Mouse (Mus musculus) intestine, embryonic 14.5 days (tissue): Measurements from ENCODE around the gene Cnksr3. TPM values are rescaled to one million over a fixed set of nuclear protein-coding genes. Genes with fewer than 3 reads are reported as not detected.
A peak's percentile ranks its signal among the peaks of the same experiment; 100 is the strongest.

ENCODE experiments used
- ATAC-seq: fragments of 200-750 bp; cut with Nextera tagmentation; replicated peaks from 2 replicates; pipeline ENCODE4 v1.8.0; 2017; ENCODE audit warnings: low read depth, moderate number of reproducible peaks, moderate TSS enrichment, moderate library complexity; ENCODE audit not compliant: low FRiP score, low TSS enrichment
- DNase-seq: peaks from one replicate; pipeline ENCODE4 v3.0.0-alpha.2; 2018; ENCODE audit warnings: low spot score
- H3K27ac ChIP-seq: fragments of 300-500 bp; sonication (generic); 2 replicates; pipeline ENCODE4 v1.5.1; 2014; ENCODE audit warnings: low read depth, mild to moderate bottlenecking, control low read depth
- H3K27me3 ChIP-seq: fragments of 300-500 bp; sonication (generic); replicated peaks from 2 replicates; pipeline ENCODE4 v1.6.1; 2014; ENCODE audit warnings: low read length, control low read depth; ENCODE audit not compliant: control insufficient read depth, insufficient read depth
- H3K36me3 ChIP-seq: fragments of 300-500 bp; sonication (generic); 2 replicates; pipeline ENCODE4 v1.6.1; 2014; ENCODE audit warnings: low read length, control low read depth; ENCODE audit not compliant: control insufficient read depth, insufficient read depth
- H3K4me1 ChIP-seq: fragments of 300-500 bp; sonication (generic); replicated peaks from 2 replicates; pipeline ENCODE4 v1.6.1; 2014; ENCODE audit warnings: low read length, control low read depth, mixed read lengths; ENCODE audit not compliant: control insufficient read depth, insufficient read depth
- H3K4me2 ChIP-seq: fragments of 300-500 bp; sonication (generic); 2 replicates; pipeline ENCODE4 v1.6.1; 2014; ENCODE audit warnings: low read length
- H3K4me3 ChIP-seq: fragments of 300-500 bp; sonication (generic); 2 replicates; pipeline ENCODE4 v1.5.1; 2014; ENCODE audit warnings: low read depth, low read length, control low read depth, mixed read lengths
- H3K9ac ChIP-seq: fragments of 300-500 bp; sonication (generic); 2 replicates; pipeline ENCODE4 v1.6.1; 2014; ENCODE audit warnings: mild to moderate bottlenecking, low read length
- H3K9me3 ChIP-seq: fragments of 300-500 bp; sonication (generic); 2 replicates; pipeline ENCODE4 v1.6.1; 2016; ENCODE audit warnings: low read length, control low read depth; ENCODE audit not compliant: control insufficient read depth
- WGBS: fragments of 180-500 bp; shearing (Covaris S2); extraction: QIAGEN DNeasy Blood & Tissue Kit; methylation state at CpG from one replicate; pipeline ENCODE4 v1.1.7; 2014; 5-methylcytosine and 5-hydroxymethylcytosine counted together
- polyA plus RNA-seq: library from polyadenylated mRNA; unstranded; fragments of >200 nt; fragmentation: Nextera tagmentation; extraction: Ambion mirVana; gene quantifications from 2 replicates; pipeline ENCODE4 v1.2.1, GENCODE M21; 2014

Gene Cnksr3
- polyA plus RNA-seq, 1 experiment from 2014 or later, result 14.2 TPM

DNA sequence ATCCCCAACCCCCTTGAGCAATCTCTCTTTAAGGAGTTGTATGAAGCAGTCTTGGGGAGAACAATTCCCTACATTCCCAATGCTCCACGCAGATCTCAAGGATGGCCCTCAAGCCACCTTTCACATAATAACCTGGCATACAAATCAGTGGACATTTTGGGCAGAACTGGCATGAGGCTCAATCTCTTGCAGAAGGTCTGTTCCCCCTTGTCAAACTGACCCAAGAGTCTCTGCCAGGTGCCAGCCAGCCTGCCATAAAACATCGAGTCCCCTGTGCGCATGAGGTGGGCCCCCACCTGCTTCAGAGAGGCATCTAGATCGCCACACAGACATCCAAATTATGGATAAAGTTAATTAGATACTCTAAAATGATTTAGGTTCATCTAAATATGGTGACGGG lies 25.0 kb downstream of the Cnksr3 start:
- peaks cover 32% of the 10 kb centered on the region for H3K4me1 ChIP-seq
- H3K36me3 ChIP-seq, result no peaks in the 10 kb centered on the region
- H3K27me3 ChIP-seq, result no peaks in the 10 kb centered on the region
- ATAC-seq (no peak), DNase-seq (no peak)
- no peak overlapping the region for H3K4me2 ChIP-seq
- no peaks in the 10 kb centered on the region for H3K9me3 ChIP-seq
- H3K4me3 ChIP-seq, result no peak overlapping the region
- no peak overlapping the region for H3K27ac ChIP-seq
- 86% methylated on average over 5 of the region's 5 CpGs for WGBS
- H3K9ac ChIP-seq, result no peak overlapping the region

DNA sequence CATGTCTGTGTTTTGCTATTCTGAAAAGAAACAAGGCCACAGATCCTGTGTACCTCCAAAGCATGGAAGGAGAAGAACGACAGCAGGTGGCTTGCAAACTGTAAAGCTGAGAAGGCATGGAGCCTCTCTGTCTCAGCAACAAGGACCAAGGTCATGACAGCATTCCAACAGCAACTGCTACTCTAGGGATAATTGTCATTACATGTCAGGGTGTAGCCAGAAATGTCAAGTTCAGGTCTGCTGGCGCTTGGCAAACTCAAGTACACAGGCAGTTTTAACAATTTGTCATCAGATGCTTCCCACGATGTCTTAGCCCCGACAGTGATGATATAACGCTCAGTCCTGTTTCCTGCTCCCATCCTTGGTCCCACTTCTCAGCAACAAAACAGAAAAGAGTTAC lies 26.0 kb downstream of the Cnksr3 start:
- Histone ChIP-seq H3K4me3 (no peak overlapping the region), H3K9ac (no peak overlapping the region), H3K9me3 (no peaks in the 10 kb centered on the region), H3K4me2 (no peak overlapping the region), H3K36me3 (no peaks in the 10 kb centered on the region), H3K27me3 (no peaks in the 10 kb centered on the region), H3K4me1 (peaks cover 36% of the 10 kb centered on the region), H3K27ac (no peak overlapping the region)
- no peak for DNase-seq
- no peak for ATAC-seq
- WGBS, result 79% methylated on average over 5 of the region's 5 CpGs

DNA sequence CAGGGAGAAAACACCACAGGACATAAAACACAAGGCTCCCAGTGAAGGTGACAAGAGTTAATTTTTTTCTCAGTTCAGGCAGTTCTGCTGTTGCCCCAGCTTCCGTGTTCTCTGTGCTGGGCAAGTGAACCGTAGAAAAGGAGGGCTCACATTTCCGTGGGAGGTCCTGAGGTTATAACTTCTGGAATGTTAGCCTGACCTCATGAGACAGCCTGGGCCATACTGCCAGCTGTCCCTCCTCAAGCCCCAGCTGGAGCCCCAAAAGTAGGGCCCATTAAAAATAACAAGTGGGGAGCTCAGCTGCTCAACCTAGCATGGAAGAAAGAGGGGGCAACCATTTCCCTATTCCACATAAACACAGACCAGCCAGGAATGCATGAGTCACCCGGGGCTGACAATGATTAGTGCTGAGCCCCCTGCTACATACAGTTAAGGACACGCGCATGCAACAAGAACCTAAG lies 28.8 kb downstream of the Cnksr3 start:
- H3K27ac ChIP-seq, result peak overlapping the region; percentile 69
- no peaks in the 10 kb centered on the region for H3K9me3 ChIP-seq
- H3K36me3 ChIP-seq, result no peaks in the 10 kb centered on the region
- H3K27me3 ChIP-seq, result no peaks in the 10 kb centered on the region
- no peak overlapping the region for H3K9ac ChIP-seq
- peak overlapping the region; percentile 24 for H3K4me2 ChIP-seq
- ATAC-seq, result peak; percentile 73
- 13% methylated on average over 6 of the region's 6 CpGs for WGBS
- H3K4me3 ChIP-seq, result no peak overlapping the region
- peak; percentile 64 for DNase-seq
- peaks cover 37% of the 10 kb centered on the region for H3K4me1 ChIP-seq

DNA sequence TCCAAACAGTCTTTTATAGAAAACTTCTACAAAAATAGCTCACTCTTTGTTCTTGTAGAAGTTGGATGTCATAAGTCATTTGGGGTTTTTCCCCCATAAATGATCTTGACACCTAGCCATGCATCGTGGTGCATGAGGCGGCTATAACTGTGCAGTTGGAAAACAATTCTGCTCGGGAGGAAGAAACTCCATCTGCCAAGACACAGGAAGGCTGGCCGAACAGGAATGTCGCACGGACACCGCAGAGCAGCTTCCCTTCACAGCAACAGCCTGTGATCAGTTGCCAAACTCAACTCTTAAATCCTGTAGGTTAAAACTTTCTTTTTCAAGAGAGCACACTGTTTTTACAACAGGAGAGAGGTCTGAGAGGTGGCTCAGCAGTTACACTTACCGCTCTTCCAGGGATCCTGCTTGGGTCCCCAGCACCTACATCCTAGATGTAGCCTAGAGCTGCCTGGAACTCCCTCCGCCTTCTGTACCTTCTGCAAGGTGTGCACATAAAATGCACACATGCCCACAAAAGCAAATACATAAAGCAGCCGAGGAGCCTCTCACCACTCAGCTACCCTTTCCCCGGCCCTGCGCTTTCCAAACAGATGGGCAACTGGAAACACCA lies 29.4 kb downstream of the Cnksr3 start:
- Histone ChIP-seq H3K4me2 (peak overlapping the region; percentile 24), H3K4me1 (peaks cover 34% of the 10 kb centered on the region), H3K9me3 (no peaks in the 10 kb centered on the region), H3K27ac (peak overlapping the region; percentile 69), H3K9ac (no peak overlapping the region), H3K36me3 (no peaks in the 10 kb centered on the region), H3K27me3 (no peaks in the 10 kb centered on the region), H3K4me3 (no peak overlapping the region)
- 37% methylated on average over 12 of the region's 12 CpGs for WGBS
- DNase-seq, result no peak
- ATAC-seq, result 0 out of 2 replicates have a peak, but pooled peaks have one; percentile 6

DNA sequence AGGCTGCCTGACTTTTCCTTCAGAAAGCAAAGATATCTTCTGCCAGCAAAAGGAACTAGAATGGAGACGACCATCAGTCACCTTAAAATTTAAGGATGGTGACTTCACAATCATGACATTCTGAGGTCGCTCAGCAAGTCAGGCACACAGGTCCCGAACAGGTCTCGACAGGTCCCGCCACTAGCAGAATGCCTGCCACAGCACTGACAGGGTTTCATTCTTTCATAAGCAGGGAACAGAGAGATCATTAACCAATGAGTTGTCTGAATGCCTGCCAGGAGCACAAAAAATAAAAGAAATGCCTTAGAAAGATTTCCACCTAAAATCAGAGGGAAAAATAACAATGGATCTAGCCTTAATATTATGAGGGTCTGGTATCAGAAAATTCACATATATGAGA lies 31.7 kb downstream of the Cnksr3 start:
- Histone ChIP-seq H3K9ac (no peak overlapping the region), H3K4me2 (no peak overlapping the region), H3K27me3 (no peaks in the 10 kb centered on the region), H3K36me3 (no peaks in the 10 kb centered on the region), H3K4me1 (peaks cover 31% of the 10 kb centered on the region), H3K4me3 (no peak overlapping the region), H3K9me3 (no peaks in the 10 kb centered on the region), H3K27ac (no peak overlapping the region)
- DNase-seq (no peak), ATAC-seq (no peak)
- WGBS, result 86% methylated on average over 5 of the region's 5 CpGs

DNA sequence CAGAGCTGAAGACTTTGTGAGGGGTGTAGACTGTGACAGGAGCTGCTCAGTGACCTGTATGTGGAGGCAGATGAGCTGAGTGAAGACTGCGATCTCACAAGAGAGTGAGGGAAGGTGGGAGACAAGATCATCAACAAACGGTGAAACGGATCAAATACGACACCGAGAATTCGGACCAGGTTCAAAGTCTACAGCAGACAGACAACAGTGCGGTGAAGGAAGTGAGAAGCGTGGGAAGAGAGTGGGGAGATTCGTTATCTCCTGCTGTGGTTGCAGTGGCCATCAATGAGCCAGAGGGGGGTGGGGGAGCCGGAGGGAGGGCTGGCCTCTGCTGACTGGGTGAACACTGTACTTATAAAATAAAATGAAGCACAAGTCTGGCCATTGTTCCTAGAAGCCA lies 33.5 kb downstream of the Cnksr3 start:
- no peak for ATAC-seq
- Histone ChIP-seq H3K4me1 (peaks cover 31% of the 10 kb centered on the region), H3K4me3 (no peak overlapping the region), H3K36me3 (no peaks in the 10 kb centered on the region), H3K9me3 (no peaks in the 10 kb centered on the region), H3K9ac (no peak overlapping the region), H3K4me2 (no peak overlapping the region), H3K27me3 (no peaks in the 10 kb centered on the region), H3K27ac (no peak overlapping the region)
- WGBS, result 65% methylated on average over 10 of the region's 10 CpGs
- DNase-seq, result no peak

DNA sequence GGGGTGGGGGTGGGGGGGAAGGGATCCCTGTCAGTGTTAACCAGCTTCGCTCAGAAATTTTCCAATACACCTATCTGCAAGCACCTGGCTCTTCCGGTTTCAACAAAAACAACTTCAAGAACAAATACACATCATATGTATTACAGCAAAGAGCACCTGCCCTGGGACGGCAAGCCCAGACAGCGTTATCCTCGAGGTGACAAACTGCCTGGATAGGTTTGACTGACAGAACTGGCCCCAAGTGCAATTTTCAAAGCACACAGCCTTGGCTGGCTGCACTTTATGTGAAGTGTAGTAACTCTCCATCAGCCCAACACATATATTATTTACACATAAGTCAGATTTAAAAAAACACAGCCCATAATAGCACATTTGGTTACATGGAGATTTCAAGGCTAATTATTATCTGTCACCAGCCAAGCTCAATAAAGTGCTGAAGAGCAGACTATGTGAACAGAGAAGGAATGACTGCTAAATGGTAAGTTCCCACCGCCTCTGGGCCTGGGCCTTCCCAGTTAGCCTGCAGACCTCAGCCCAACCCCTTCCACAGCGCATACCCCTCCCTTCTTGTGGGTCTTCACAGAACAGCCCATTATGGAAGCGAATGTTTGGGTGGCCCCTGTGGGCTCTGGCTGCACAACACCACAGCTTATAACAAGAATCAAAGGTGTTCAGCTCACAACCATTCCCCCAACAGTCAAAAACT lies 35.7 kb downstream of the Cnksr3 start:
- Histone ChIP-seq H3K4me1 (peaks cover 13% of the 10 kb centered on the region; the same call in 1 of the 2 replicates), H3K9me3 (no peaks in the 10 kb centered on the region), H3K4me2 (no peak overlapping the region), H3K9ac (no peak overlapping the region), H3K27me3 (no peaks in the 10 kb centered on the region), H3K4me3 (no peak overlapping the region), H3K36me3 (no peaks in the 10 kb centered on the region), H3K27ac (no peak overlapping the region)
- WGBS, result 80% methylated on average over 8 of the region's 8 CpGs
- DNase-seq (no peak), ATAC-seq (no peak)

DNA sequence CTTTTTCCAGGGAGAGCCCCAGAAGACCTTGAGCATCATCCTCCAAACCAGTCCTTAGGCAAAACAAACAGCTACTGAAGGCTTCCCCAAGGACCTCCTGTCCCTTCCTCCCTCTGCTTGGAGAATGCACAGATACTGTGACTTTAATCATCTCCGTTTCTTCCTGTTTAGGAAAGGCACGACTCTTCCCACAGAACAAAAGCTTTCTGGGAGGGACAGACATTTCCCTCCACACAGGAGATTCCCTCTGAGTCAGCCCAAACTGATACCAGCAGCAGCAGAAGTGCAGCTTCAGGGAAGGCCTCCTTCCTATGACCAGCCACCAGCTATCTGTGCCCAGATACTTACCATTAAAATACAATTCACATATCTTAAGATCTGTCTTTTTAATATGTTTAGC lies 37.6 kb downstream of the Cnksr3 start:
- no peak overlapping the region for H3K4me3 ChIP-seq
- no peak overlapping the region for H3K9ac ChIP-seq
- 37% methylated on average over 2 of the region's 2 CpGs for WGBS
- DNase-seq, result no peak
- no peaks in the 10 kb centered on the region for H3K9me3 ChIP-seq
- ATAC-seq, result no peak
- H3K4me2 ChIP-seq, result no peak overlapping the region
- H3K4me1 ChIP-seq, result peaks cover 13% of the 10 kb centered on the region; the same call in 1 of the 2 replicates
- H3K27ac ChIP-seq, result no peak overlapping the region
- H3K36me3 ChIP-seq, result no peaks in the 10 kb centered on the region
- H3K27me3 ChIP-seq, result no peaks in the 10 kb centered on the region

DNA sequence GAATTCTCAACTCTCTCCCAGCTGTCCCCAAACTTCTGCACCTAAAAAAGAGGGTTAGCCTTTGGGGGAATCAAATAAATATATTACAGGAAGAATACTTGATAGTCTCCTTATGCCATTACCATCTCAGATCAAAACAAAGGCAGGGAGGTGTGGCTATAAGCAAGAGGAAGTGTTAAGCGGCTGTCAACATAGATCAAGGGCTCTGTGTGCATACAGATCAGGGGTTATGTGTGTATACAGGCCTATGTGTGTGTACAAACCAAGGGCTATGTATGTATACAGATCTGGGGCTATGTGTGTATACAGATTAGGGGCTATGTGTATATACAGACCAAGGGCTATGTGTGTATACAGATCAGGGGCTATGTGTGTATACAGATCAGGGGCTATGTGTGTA lies 38.9 kb downstream of the Cnksr3 start:
- Histone ChIP-seq H3K4me2 (no peak overlapping the region), H3K27ac (no peak overlapping the region), H3K4me1 (peaks cover 5% of the 10 kb centered on the region; the same call in 1 of the 2 replicates), H3K4me3 (no peak overlapping the region), H3K9ac (no peak overlapping the region), H3K9me3 (no peaks in the 10 kb centered on the region), H3K36me3 (no peaks in the 10 kb centered on the region), H3K27me3 (no peaks in the 10 kb centered on the region)
- DNase-seq (no peak), ATAC-seq (no peak)
- WGBS, result 56% methylated on average over 1 of the region's 1 CpGs
